Mouse (Mus musculus): ENCODE data around the gene Mcf2l. TPM values are rescaled to one million over a fixed set of nuclear protein-coding genes. Genes with fewer than 3 reads are reported as not detected.

The Mcf2l gene
- polyA plus RNA-seq, 1 experiment from 2014 or later = 9.5 TPM

GRCm38 (mm10) chr8:13025487-13026224 is 152.1 kb downstream of the Mcf2l start, which contains the start of gene F7:
Gene F7, plus strand, starts transcription at chr8:13026034.
- Histone ChIP-seq H3K27ac (no peak within 1 kb of the TSS), H3K4me3 (no peak within 1 kb of the TSS), H3K36me3 (no peaks in the 10 kb centered on the region), H3K27me3 (no peaks in the 10 kb centered on the region), H3K4me2 (no peak within 1 kb of the TSS), H3K9ac (no peak within 1 kb of the TSS), H3K4me1 (no peaks in the 10 kb centered on the region), H3K9me3 (no peaks in the 10 kb centered on the region)
- WGBS = 62% methylated on average over 10 of the region's 10 CpGs
- ATAC-seq (ENCODE audit: insufficient number of reproducible peaks, low FRiP score, low TSS enrichment, low read depth) = no peak

DNA sequence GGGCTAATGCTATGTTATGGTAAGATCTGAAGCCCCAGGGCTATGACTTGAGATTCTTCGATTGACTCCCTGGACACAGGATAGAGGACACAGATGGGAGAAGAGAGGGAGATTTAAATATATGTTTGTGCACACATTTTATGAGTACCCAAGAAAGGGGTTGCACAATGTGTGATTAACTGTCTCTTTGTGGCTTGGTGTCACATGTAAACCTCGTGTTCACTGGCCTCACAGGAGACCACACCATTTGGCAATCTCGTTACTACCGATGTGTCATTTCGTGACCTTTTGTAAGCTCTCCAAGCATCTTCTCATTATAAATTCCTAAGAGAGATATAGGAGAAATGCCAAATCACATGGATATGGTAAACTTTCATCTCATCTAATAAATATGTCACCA is 154.0 kb downstream of the Mcf2l start:
- Histone ChIP-seq H3K4me3 (no peak overlapping the region), H3K27me3 (no peaks in the 10 kb centered on the region), H3K9ac (no peak overlapping the region), H3K36me3 (no peaks in the 10 kb centered on the region), H3K27ac (no peak overlapping the region), H3K9me3 (no peaks in the 10 kb centered on the region), H3K4me1 (no peaks in the 10 kb centered on the region), H3K4me2 (no peak overlapping the region)
- 78% methylated on average over 5 of the region's 5 CpGs for WGBS
- ATAC-seq (ENCODE audit: insufficient number of reproducible peaks, low FRiP score, low TSS enrichment, low read depth) = no peak

DNA sequence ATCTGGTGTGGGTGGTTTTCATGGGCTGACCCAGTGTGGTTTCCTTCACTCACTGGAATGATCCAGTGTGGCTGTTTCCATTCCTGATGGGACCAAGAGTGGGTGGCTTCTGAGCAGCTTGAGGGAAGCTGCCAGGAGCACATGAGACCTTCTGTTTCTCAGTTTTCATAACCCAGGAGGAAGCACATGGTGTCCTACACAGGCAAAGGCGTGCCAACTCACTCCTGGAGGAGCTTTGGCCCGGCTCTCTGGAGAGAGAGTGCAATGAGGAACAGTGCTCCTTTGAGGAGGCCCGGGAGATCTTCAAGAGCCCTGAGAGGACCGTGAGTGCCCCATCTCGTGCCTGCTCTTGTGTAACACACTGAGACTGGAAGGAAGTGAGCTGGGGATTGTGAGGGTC is 154.9 kb downstream of the Mcf2l start:
- no peak overlapping the region for H3K4me3 ChIP-seq
- no peaks in the 10 kb centered on the region for H3K27me3 ChIP-seq
- H3K9ac ChIP-seq = no peak overlapping the region
- no peaks in the 10 kb centered on the region for H3K4me1 ChIP-seq
- no peak overlapping the region for H3K27ac ChIP-seq
- 62% methylated on average over 5 of the region's 5 CpGs for WGBS
- no peaks in the 10 kb centered on the region for H3K36me3 ChIP-seq
- no peaks in the 10 kb centered on the region for H3K9me3 ChIP-seq
- H3K4me2 ChIP-seq = no peak overlapping the region
- no peak for ATAC-seq (ENCODE audit: insufficient number of reproducible peaks, low FRiP score, low TSS enrichment, low read depth)

- Histone ChIP-seq H3K27ac (no peak overlapping the region), H3K36me3 (no peaks in the 10 kb centered on the region), H3K27me3 (no peaks in the 10 kb centered on the region), H3K9me3 (no peaks in the 10 kb centered on the region), H3K4me1 (0 out of 2 replicates have a peak, but pooled peaks cover 5% of the 10 kb centered on the region), H3K4me3 (no peak overlapping the region), H3K4me2 (no peak overlapping the region), H3K9ac (no peak overlapping the region)
- ATAC-seq (ENCODE audit: insufficient number of reproducible peaks, low FRiP score, low TSS enrichment, low read depth) = no peak
- 83% methylated on average over 10 of the region's 10 CpGs for WGBS
Observed at GRCm38 (mm10) chr8:13036346-13036812, 162.8 kb downstream of the Mcf2l start.

DNA sequence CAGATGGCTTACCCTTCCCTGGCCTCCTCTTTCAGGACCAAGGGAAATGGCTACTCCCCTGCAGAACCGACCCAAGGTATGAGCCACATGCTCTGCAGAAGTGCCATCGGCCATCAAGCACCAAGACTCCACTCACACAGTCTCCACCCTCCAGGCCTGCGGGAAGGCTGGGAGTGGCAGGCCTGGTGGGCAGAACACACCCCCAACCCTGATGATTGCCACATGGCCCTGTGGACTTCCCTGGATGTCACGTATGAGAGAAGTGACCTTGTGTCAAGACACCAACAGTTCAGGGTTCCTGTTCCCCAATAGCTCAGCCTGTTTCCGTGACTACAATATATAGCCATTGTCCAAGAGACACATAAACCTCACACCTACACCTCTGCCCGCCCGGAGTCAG is 163.4 kb downstream of the Mcf2l start, which contains the start of gene F10:
TSS of gene F10 (plus strand) at position 294 of the 400 bp plus-strand sequence.
- no peak within 1 kb of the TSS for H3K4me2 ChIP-seq
- H3K9ac ChIP-seq = no peak within 1 kb of the TSS
- H3K4me3 ChIP-seq = no peak within 1 kb of the TSS
- no peaks in the 10 kb centered on the region for H3K9me3 ChIP-seq
- 0 out of 2 replicates have a peak, but pooled peaks cover 5% of the 10 kb centered on the region for H3K4me1 ChIP-seq
- no peak for ATAC-seq (ENCODE audit: insufficient number of reproducible peaks, low FRiP score, low TSS enrichment, low read depth)
- no peak within 1 kb of the TSS for H3K27ac ChIP-seq
- H3K27me3 ChIP-seq = no peaks in the 10 kb centered on the region
- no peaks in the 10 kb centered on the region for H3K36me3 ChIP-seq
- 55% methylated on average over 7 of the region's 7 CpGs for WGBS

- H3K27me3 ChIP-seq = no peaks in the 10 kb centered on the region
- no peak overlapping the region for H3K9ac ChIP-seq
- 51% methylated on average over 5 of the region's 5 CpGs for WGBS
- H3K4me2 ChIP-seq = no peak overlapping the region
- no peak overlapping the region for H3K27ac ChIP-seq
- no peak overlapping the region for H3K4me3 ChIP-seq
- no peaks in the 10 kb centered on the region for H3K9me3 ChIP-seq
- H3K4me1 ChIP-seq = 0 out of 2 replicates have a peak, but pooled peaks cover 5% of the 10 kb centered on the region
- no peak for ATAC-seq (ENCODE audit: insufficient number of reproducible peaks, low FRiP score, low TSS enrichment, low read depth)
- H3K36me3 ChIP-seq = no peaks in the 10 kb centered on the region
Observed at GRCm38 (mm10) chr8:13037569-13037968, 164.0 kb downstream of the Mcf2l start.

GRCm38 (mm10) chr8:13039054-13039453 is 165.4 kb downstream of the Mcf2l start:
- no peak overlapping the region for H3K4me3 ChIP-seq
- H3K9ac ChIP-seq = no peak overlapping the region
- no peaks in the 10 kb centered on the region for H3K9me3 ChIP-seq
- H3K36me3 ChIP-seq = no peaks in the 10 kb centered on the region
- ATAC-seq (ENCODE audit: insufficient number of reproducible peaks, low FRiP score, low TSS enrichment, low read depth) = no peak
- WGBS = 87% methylated on average over 6 of the region's 6 CpGs
- no peak overlapping the region for H3K27ac ChIP-seq
- no peaks in the 10 kb centered on the region for H3K27me3 ChIP-seq
- 0 out of 2 replicates have a peak, but pooled peaks cover 5% of the 10 kb centered on the region for H3K4me1 ChIP-seq
- H3K4me2 ChIP-seq = no peak overlapping the region

GRCm38 (mm10) chr8:13041459-13041858 is 167.9 kb downstream of the Mcf2l start:
- Histone ChIP-seq H3K4me2 (no peak overlapping the region), H3K36me3 (no peaks in the 10 kb centered on the region), H3K9ac (no peak overlapping the region), H3K27ac (no peak overlapping the region), H3K27me3 (no peaks in the 10 kb centered on the region), H3K9me3 (no peaks in the 10 kb centered on the region), H3K4me1 (0 out of 2 replicates have a peak, but pooled peaks cover 3% of the 10 kb centered on the region), H3K4me3 (no peak overlapping the region)
- no peak for ATAC-seq (ENCODE audit: insufficient number of reproducible peaks, low FRiP score, low TSS enrichment, low read depth)
- WGBS = 73% methylated on average over 4 of the region's 4 CpGs

GRCm38 (mm10) chr8:13047652-13048051 is 174.0 kb downstream of the Mcf2l start:
- no peak for ATAC-seq (ENCODE audit: insufficient number of reproducible peaks, low FRiP score, low TSS enrichment, low read depth)
- no peaks in the 10 kb centered on the region for H3K4me1 ChIP-seq
- H3K27ac ChIP-seq = no peak overlapping the region
- H3K9ac ChIP-seq = no peak overlapping the region
- H3K9me3 ChIP-seq = no peaks in the 10 kb centered on the region
- no peaks in the 10 kb centered on the region for H3K36me3 ChIP-seq
- H3K4me3 ChIP-seq = no peak overlapping the region
- no peaks in the 10 kb centered on the region for H3K27me3 ChIP-seq
- WGBS = 45% methylated on average over 5 of the region's 5 CpGs
- H3K4me2 ChIP-seq = no peak overlapping the region

DNA sequence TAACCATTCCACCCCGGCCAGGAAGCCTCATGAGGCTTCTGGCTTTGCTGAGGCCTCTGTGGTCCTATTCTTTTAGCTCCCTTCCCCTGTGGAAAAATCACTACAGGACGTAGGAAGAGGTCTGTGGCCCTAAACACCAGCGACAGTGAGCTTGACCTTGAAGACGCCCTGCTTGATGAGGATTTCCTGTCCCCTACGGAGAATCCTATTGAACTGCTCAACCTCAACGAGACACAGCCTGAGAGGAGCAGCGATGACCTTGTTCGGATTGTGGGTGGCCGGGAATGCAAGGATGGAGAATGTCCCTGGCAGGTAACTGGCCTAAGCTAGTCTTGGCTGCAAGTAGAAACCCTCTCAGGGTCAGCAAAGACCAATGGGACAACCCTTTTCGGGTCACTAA is 176.9 kb downstream of the Mcf2l start:
- Histone ChIP-seq H3K9me3 (no peaks in the 10 kb centered on the region), H3K27me3 (no peaks in the 10 kb centered on the region), H3K9ac (no peak overlapping the region), H3K36me3 (no peaks in the 10 kb centered on the region), H3K4me3 (no peak overlapping the region), H3K4me2 (no peak overlapping the region), H3K27ac (no peak overlapping the region), H3K4me1 (no peaks in the 10 kb centered on the region)
- 82% methylated on average over 10 of the region's 10 CpGs for WGBS
- ATAC-seq (ENCODE audit: insufficient number of reproducible peaks, low FRiP score, low TSS enrichment, low read depth) = no peak

DNA sequence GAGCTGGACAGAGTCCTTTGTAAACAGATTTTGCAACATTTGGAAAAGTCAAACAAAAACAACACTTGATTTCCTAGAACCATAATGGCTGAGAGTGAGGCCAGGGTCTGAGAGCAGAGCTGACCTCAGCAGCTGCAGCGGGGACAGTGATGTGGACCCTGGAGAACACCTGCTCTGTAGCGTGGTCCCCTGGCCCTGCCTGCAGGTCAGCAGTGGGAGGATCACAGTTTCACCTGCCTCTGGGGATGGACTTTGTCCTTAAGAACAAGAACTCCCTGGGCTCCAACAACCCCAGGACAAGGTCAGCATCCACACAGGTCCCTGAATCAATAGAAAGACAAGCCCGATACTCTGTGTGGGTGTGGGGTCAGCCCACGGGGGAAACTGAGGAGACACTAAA is 183.7 kb downstream of the Mcf2l start:
- no peak overlapping the region for H3K4me2 ChIP-seq
- no peaks in the 10 kb centered on the region for H3K27me3 ChIP-seq
- H3K4me3 ChIP-seq = no peak overlapping the region
- H3K4me1 ChIP-seq = peaks cover 3% of the 10 kb centered on the region; the same call in 1 of the 2 replicates
- no peaks in the 10 kb centered on the region for H3K9me3 ChIP-seq
- H3K36me3 ChIP-seq = no peaks in the 10 kb centered on the region
- ATAC-seq (ENCODE audit: insufficient number of reproducible peaks, low FRiP score, low TSS enrichment, low read depth) = no peak
- no peak overlapping the region for H3K9ac ChIP-seq
- H3K27ac ChIP-seq = no peak overlapping the region
- 81% methylated on average over 4 of the region's 4 CpGs for WGBS

- H3K27ac ChIP-seq = no peak within 1 kb of the TSS
- no peaks in the 10 kb centered on the region for H3K9me3 ChIP-seq
- WGBS = 75% methylated on average over 17 of the region's 17 CpGs
- H3K4me2 ChIP-seq = no peak within 1 kb of the TSS
- H3K9ac ChIP-seq = no peak within 1 kb of the TSS
- H3K27me3 ChIP-seq = no peaks in the 10 kb centered on the region
- no peaks in the 10 kb centered on the region for H3K36me3 ChIP-seq
- no peak within 1 kb of the TSS for H3K4me3 ChIP-seq
- H3K4me1 ChIP-seq = peaks cover 3% of the 10 kb centered on the region; the same call in 1 of the 2 replicates
- ATAC-seq (ENCODE audit: insufficient number of reproducible peaks, low FRiP score, low TSS enrichment, low read depth) = no peak
Observed at GRCm38 (mm10) chr8:13060441-13061150, 187.0 kb downstream of the Mcf2l start, which contains the start of gene Proz. Gene Proz, plus strand, starts transcription at chr8:13060914.

Data from limb, embryonic 15.5 days (tissue).